Mouse (Mus musculus) stomach, postnatal 0 days (tissue): ENCODE results near the gene Akr1b10. TPM values are rescaled to one million over a fixed set of nuclear protein-coding genes. Genes with fewer than 3 reads are reported as not detected.
"Not testable (repeated sequence)": the region's sequence is repeated elsewhere in the genome, so short reads cannot be mapped to it uniquely, and the experiment has no call there.

Experiments
- ATAC-seq: fragments of 200-750 bp; cut with Nextera tagmentation; 2 replicates; pipeline ENCODE4 v1.8.0; 2017; ENCODE audit not compliant: low FRiP score, low TSS enrichment
- DNase-seq: peaks from one replicate; pipeline ENCODE4 v3.0.0-alpha.2; 2016; ENCODE audit warnings: low spot score
- H3K27ac ChIP-seq: fragments of 300-500 bp; sonication (generic); replicated peaks from 2 replicates; pipeline ENCODE4 v1.5.1; 2014; ENCODE audit warnings: mild to moderate bottlenecking, control low read depth
- H3K27me3 ChIP-seq: fragments of 300-500 bp; sonication (generic); 2 replicates; pipeline ENCODE4 v1.6.1; 2014; ENCODE audit warnings: low read length; ENCODE audit not compliant: control insufficient read depth, insufficient read depth
- H3K36me3 ChIP-seq: fragments of 300-500 bp; sonication (generic); 2 replicates; pipeline ENCODE4 v1.6.1; 2014; ENCODE audit warnings: low read length, mixed read lengths; ENCODE audit not compliant: control insufficient read depth, insufficient read depth
- H3K4me1 ChIP-seq: fragments of 300-500 bp; sonication (generic); replicated peaks from 2 replicates; pipeline ENCODE4 v1.6.1; 2014; ENCODE audit warnings: antibody characterized with exemption; ENCODE audit not compliant: control insufficient read depth, insufficient read depth
- H3K4me2 ChIP-seq: fragments of 300-500 bp; sonication (generic); replicated peaks from 2 replicates; pipeline ENCODE4 v1.6.1; 2014; ENCODE audit warnings: low read depth, mild to moderate bottlenecking, control low read depth, moderate library complexity
- H3K4me3 ChIP-seq: fragments of 300-500 bp; sonication (generic); 2 replicates; pipeline ENCODE4 v1.5.1; 2014; ENCODE audit warnings: low read depth, low read length, control low read depth
- H3K9ac ChIP-seq: fragments of 300-500 bp; sonication (generic); 2 replicates; pipeline ENCODE4 v1.6.1; 2014; ENCODE audit warnings: mild to moderate bottlenecking, low read length, control low read depth, mixed read lengths
- H3K9me3 ChIP-seq: fragments of 300-500 bp; sonication (generic); 2 replicates; pipeline ENCODE4 v1.6.1; 2016; ENCODE audit warnings: low read length; ENCODE audit not compliant: control insufficient read depth
- CTCF ChIP-seq: IDR thresholded peaks from 2 replicates; pipeline ENCODE4 v1.5.1; 2016; ENCODE audit warnings: antibody characterized with exemption, low read depth, mild to moderate bottlenecking, moderate library complexity
- EP300 ChIP-seq: optimal IDR thresholded peaks from 2 replicates; pipeline ENCODE3; 2016; ENCODE audit warnings: antibody characterized with exemption
- WGBS: fragments of 180-500 bp; shearing (Covaris S2); extraction: QIAGEN DNeasy Blood & Tissue Kit; methylation state at CpG from one replicate; pipeline ENCODE4 v1.1.7; 2014; 5-methylcytosine and 5-hydroxymethylcytosine counted together
- polyA plus RNA-seq: library from polyadenylated mRNA; unstranded; fragments of >200 nt; fragmentation: Nextera tagmentation; extraction: Ambion mirVana; gene quantifications from 2 replicates; pipeline ENCODE4 v1.2.1, GENCODE M21; 2015

Akr1b10 gene
- polyA plus RNA-seq, 1 experiment from 2014 or later, result 18.3 TPM

DNA sequence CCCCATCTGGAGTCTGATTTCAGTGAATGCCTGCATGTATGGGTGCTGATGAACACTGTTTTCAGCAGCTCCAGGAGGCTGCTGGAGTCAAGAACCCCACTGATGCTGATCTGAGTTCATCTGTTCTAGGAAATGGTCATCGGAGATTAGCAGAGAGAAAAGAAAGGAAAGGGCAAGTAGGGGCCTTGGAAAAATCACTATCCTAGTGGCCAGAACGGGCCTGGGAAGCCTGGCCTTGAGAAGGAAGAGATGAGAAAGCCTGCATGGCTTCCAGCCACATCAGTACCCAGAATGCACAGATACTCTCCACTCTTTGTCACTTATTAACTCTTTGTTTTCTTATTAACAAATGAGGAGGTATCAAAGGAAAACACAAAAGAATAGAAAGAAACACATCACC lies 16.7 kb downstream of the Akr1b10 start:
- H3K4me3 ChIP-seq, result no peak overlapping the region
- DNase-seq, result no peak
- no peaks in the 10 kb centered on the region for H3K36me3 ChIP-seq
- WGBS, result 74% methylated on average over 2 of the region's 2 CpGs
- TF ChIP-seq EP300, result no peak
- TF ChIP-seq CTCF, result no peak
- no peaks in the 10 kb centered on the region for H3K9me3 ChIP-seq
- H3K27ac ChIP-seq, result no peak overlapping the region
- H3K27me3 ChIP-seq, result no peaks in the 10 kb centered on the region
- H3K4me1 ChIP-seq, result no peaks in the 10 kb centered on the region
- no peak overlapping the region for H3K4me2 ChIP-seq
- no peak overlapping the region for H3K9ac ChIP-seq
- no peak for ATAC-seq

DNA sequence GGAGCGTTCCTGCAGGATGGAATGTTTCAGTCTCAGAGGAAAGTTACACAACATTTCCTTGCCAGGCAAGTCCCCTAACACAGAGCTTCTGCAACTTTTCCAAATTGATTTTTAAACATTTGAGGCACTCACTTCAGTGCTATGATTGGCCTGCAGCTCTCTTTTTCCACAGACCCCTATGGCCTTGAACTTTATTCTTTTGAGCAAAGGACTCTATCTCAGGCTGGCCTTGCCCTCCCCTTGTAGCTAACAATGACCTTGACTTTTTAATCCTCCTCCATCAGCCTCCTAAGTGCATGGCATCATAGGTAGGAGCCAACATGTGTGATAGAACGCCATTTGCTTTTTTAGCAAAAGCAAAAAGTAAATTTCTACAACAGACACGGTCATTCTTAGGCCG lies 22.7 kb downstream of the Akr1b10 start:
- WGBS, result 84% methylated on average over 4 of the region's 4 CpGs
- H3K4me3 ChIP-seq, result no peak overlapping the region
- H3K27me3 ChIP-seq, result no peaks in the 10 kb centered on the region
- H3K9me3 ChIP-seq, result no peaks in the 10 kb centered on the region
- ATAC-seq (no peak), DNase-seq (no peak)
- no peak overlapping the region for H3K4me2 ChIP-seq
- no peak overlapping the region for H3K27ac ChIP-seq
- TF ChIP-seq EP300 (no peak), CTCF (no peak)
- H3K36me3 ChIP-seq, result no peaks in the 10 kb centered on the region
- no peak overlapping the region for H3K9ac ChIP-seq
- no peaks in the 10 kb centered on the region for H3K4me1 ChIP-seq

DNA sequence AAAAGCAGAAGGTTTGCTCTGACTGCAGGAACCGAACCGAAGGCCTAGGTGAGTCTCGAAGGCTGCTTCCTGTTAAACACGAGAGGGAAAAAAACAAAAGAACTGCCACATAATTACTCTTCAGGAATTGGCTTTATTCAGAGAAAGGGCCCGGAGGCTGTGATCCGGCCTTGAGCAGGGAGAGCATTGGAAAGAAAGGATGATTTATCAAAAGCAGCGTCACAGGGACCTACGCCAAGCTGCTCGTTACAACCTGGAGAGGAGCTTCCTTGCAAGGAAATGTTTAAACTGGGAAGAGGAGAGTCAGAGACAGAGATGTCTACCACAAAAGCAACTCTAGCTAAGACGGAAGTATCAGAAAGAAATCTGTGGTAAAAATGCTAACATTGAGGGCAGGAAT lies 23.4 kb downstream of the Akr1b10 start:
- H3K9me3 ChIP-seq, result no peaks in the 10 kb centered on the region
- DNase-seq (no peak), ATAC-seq (no peak)
- WGBS, result 63% methylated on average over 10 of the region's 10 CpGs
- TF ChIP-seq CTCF (no peak), EP300 (no peak)
- H3K4me3 ChIP-seq, result no peak overlapping the region
- no peak overlapping the region for H3K9ac ChIP-seq
- H3K27me3 ChIP-seq, result no peaks in the 10 kb centered on the region
- no peaks in the 10 kb centered on the region for H3K4me1 ChIP-seq
- H3K27ac ChIP-seq, result no peak overlapping the region
- H3K36me3 ChIP-seq, result no peaks in the 10 kb centered on the region
- H3K4me2 ChIP-seq, result no peak overlapping the region

DNA sequence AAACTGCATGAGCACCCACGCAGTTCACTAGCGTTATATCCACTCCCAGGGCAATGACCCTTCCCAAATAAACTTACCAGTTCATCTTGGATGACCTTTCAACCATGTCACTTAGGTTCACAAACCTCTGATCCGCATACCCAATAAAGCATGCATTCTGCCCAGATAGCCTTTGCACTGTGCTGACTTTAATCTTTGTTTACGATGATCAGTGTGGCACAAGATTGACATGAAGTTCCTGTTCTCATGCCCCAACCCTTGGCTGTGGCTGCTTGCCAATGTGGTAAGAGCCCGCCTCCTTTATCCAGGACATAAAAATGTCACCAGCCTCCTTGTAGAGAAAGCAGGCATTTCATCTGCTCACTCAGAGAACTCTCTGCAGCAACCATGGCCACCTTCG lies 28.0 kb downstream of the Akr1b10 start, which contains the start of gene Akr1b7:
Gene Akr1b7, plus strand, starts transcription at position 312 of the 400 bp plus-strand sequence.
- Histone ChIP-seq H3K9ac (no peak within 1 kb of the TSS), H3K4me2 (no peak within 1 kb of the TSS), H3K9me3 (no peaks in the 10 kb centered on the region), H3K4me3 (no peak within 1 kb of the TSS), H3K27ac (no peak within 1 kb of the TSS), H3K36me3 (no peaks in the 10 kb centered on the region), H3K27me3 (no peaks in the 10 kb centered on the region), H3K4me1 (no peaks in the 10 kb centered on the region)
- ATAC-seq (no peak), DNase-seq (peak; percentile 24)
- no peak for TF ChIP-seq EP300
- no peak for TF ChIP-seq CTCF
- WGBS, result 52% methylated on average over 6 of the region's 6 CpGs

DNA sequence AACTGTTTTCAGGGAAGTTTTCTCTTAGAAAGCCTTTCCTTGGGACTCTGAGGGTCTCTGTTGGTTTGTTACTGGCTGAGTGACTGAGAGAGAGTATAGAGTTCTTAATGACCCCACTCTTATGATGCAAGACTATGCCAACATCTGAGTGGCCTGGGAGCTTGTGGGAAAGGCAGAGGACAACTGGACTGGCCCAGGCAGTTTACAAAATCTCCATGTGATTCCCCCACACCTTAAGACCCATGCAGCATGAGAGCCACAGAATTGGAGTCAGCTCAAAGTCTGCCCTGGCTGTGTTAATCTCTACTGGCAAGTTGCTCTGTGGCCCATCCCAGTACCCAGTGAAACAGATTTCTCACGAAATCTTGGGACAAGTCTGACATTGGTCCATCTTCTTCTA lies 28.7 kb downstream of the Akr1b10 start:
- ATAC-seq (no peak), DNase-seq (no peak)
- no peaks in the 10 kb centered on the region for H3K27me3 ChIP-seq
- no peak overlapping the region for H3K27ac ChIP-seq
- no peak for TF ChIP-seq CTCF
- TF ChIP-seq EP300, result no peak
- H3K9me3 ChIP-seq, result no peaks in the 10 kb centered on the region
- no peak overlapping the region for H3K4me3 ChIP-seq
- H3K4me1 ChIP-seq, result no peaks in the 10 kb centered on the region
- no peak overlapping the region for H3K4me2 ChIP-seq
- no peaks in the 10 kb centered on the region for H3K36me3 ChIP-seq
- WGBS, result 86% methylated on average over 1 of the region's 1 CpGs
- no peak overlapping the region for H3K9ac ChIP-seq

DNA sequence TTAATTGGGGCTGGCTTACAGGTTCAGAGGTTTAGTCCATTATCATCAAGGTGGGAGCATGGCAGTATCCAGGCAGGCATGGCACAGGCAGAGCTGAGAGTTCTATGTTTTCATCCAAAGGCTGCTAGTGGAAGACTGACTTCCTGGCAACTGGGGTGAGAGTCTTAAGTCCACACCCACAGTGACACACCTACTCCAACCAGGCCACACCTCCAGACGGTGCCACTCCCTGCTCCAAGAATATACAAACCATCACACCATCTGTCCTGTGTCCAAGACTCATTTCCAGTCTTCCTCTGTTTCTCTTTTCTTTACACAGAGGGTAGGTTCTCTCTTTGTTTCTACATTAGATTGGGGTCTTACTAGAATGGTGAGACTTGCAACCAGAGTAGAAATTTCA lies 29.4 kb downstream of the Akr1b10 start:
- not testable (repeated sequence) for H3K27me3 ChIP-seq, ATAC-seq, H3K4me1 ChIP-seq, H3K9ac ChIP-seq, H3K4me2 ChIP-seq, DNase-seq, H3K4me3 ChIP-seq, H3K36me3 ChIP-seq, H3K27ac ChIP-seq, H3K9me3 ChIP-seq
- WGBS, result 22% methylated on average over 1 of the region's 1 CpGs
